Mouse (Mus musculus): ENCODE measurements around the gene Dapl1. TPM values are rescaled to one million over a fixed set of nuclear protein-coding genes. Genes with fewer than 3 reads are reported as not detected.
A peak's percentile ranks its signal among the peaks of the same experiment; 100 is the strongest.

The Dapl1 gene
- polyA plus RNA-seq, 1 experiment from 2014 or later, result not detected

- Histone ChIP-seq H3K36me3 (ENCODE audit: poor library complexity, severe bottlenecking) (no peaks in the 10 kb centered on the region), H3K4me1 (peaks cover 8% of the 10 kb centered on the region; the same call in 1 of the 2 replicates), H3K9me3 (replicated peaks) (no peaks in the 10 kb centered on the region), H3K9ac (no peak overlapping the region), H3K27ac (no peak overlapping the region), H3K4me2 (no peak overlapping the region), H3K4me3 (no peak overlapping the region), H3K27me3 (no peaks in the 10 kb centered on the region)
- 78% methylated on average over 3 of the region's 3 CpGs for WGBS
- ATAC-seq, result no peak
These were observed 39.1 kb downstream of the Dapl1 start for GRCm38 (mm10) chr2:59523526-59523925.

- Histone ChIP-seq H3K27me3 (no peaks in the 10 kb centered on the region; the same call in 1 of the 2 replicates), H3K4me3 (no peak overlapping the region), H3K36me3 (ENCODE audit: poor library complexity, severe bottlenecking) (no peaks in the 10 kb centered on the region), H3K9me3 (replicated peaks) (no peaks in the 10 kb centered on the region), H3K9ac (no peak overlapping the region), H3K4me2 (no peak overlapping the region), H3K27ac (no peak overlapping the region), H3K4me1 (peaks cover 17% of the 10 kb centered on the region)
- 82% methylated on average over 9 of the region's 9 CpGs for WGBS
- no peak for ATAC-seq
These were observed 42.4 kb downstream of the Dapl1 start for GRCm38 (mm10) chr2:59526893-59527292.

DNA sequence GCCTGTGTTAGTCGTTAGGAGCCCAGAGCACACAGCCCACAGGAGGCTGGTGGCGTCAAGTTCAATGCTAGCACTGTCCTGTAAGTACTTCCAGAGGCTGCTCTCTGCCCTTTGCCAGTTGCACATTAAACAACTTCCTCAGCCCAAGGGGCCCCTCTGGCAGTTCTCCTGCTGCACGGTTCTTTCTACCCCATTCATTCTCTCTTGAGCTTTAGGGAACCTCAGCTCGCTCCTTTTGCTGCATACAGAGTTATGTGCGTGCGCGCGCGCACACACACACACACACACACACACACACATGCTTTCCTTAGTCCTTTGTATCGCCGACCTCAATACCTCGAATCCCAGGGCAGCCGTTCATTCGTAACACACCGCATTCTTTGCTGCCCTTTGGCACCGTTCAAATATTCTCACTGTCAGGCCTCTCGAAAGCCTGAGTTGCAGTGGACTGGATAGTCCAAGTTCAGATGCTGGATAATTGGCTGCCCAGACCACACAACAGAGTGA is 45.2 kb downstream of the Dapl1 start:
- ATAC-seq, result peak; percentile 38; the same call in 1 of the 2 replicates
- Histone ChIP-seq H3K27me3 (peaks cover 4% of the 10 kb centered on the region; the same call in 1 of the 2 replicates), H3K4me3 (no peak overlapping the region), H3K27ac (no peak overlapping the region), H3K36me3 (ENCODE audit: poor library complexity, severe bottlenecking) (no peaks in the 10 kb centered on the region), H3K4me1 (peaks cover 9% of the 10 kb centered on the region), H3K9ac (no peak overlapping the region), H3K9me3 (replicated peaks) (no peaks in the 10 kb centered on the region), H3K4me2 (no peak overlapping the region)
- 31% methylated on average over 17 of the region's 17 CpGs for WGBS

- H3K27ac ChIP-seq, result no peak overlapping the region
- 95% methylated on average over 3 of the region's 3 CpGs for WGBS
- H3K4me1 ChIP-seq, result peaks cover 9% of the 10 kb centered on the region
- H3K4me2 ChIP-seq, result no peak overlapping the region
- H3K9me3 ChIP-seq (replicated peaks), result no peaks in the 10 kb centered on the region
- no peak overlapping the region for H3K4me3 ChIP-seq
- H3K27me3 ChIP-seq, result peaks cover 4% of the 10 kb centered on the region; the same call in 1 of the 2 replicates
- ATAC-seq, result no peak
- no peak overlapping the region for H3K9ac ChIP-seq
- H3K36me3 ChIP-seq (ENCODE audit: poor library complexity, severe bottlenecking), result no peaks in the 10 kb centered on the region
These were observed 46.4 kb downstream of the Dapl1 start for GRCm38 (mm10) chr2:59530811-59531210.

- Histone ChIP-seq H3K4me1 (peaks cover 9% of the 10 kb centered on the region), H3K27ac (no peak overlapping the region), H3K27me3 (peaks cover 4% of the 10 kb centered on the region; the same call in 1 of the 2 replicates), H3K9me3 (replicated peaks) (no peaks in the 10 kb centered on the region), H3K9ac (no peak overlapping the region), H3K36me3 (ENCODE audit: poor library complexity, severe bottlenecking) (no peaks in the 10 kb centered on the region), H3K4me3 (no peak overlapping the region), H3K4me2 (no peak overlapping the region)
- no peak for ATAC-seq
- WGBS, result 90% methylated on average over 3 of the region's 3 CpGs
These were observed 48.5 kb downstream of the Dapl1 start for GRCm38 (mm10) chr2:59532999-59533398.

DNA sequence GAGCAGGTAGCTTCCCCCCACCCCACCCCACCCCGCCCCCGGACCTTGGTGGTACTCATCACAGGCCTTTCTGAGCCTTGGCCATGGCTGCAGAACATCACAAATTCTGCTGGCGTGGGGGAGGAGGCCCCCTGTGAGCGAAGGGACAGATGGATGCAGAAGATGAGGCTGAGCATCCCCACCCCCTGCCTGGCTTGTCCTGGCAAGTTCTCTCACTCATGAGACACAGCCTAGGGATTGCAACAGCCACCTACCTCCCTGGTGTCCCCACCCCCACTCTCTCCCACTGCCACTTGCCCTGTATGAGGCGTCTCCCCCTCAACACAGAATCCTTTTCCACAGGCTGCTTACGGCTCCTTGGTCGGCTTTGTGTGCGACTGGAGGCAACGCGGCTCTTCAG is 49.1 kb downstream of the Dapl1 start:
- H3K27ac ChIP-seq, result no peak overlapping the region
- no peak overlapping the region for H3K4me3 ChIP-seq
- peaks cover 4% of the 10 kb centered on the region; the same call in 1 of the 2 replicates for H3K27me3 ChIP-seq
- H3K9me3 ChIP-seq (replicated peaks), result no peaks in the 10 kb centered on the region
- no peak overlapping the region for H3K9ac ChIP-seq
- 86% methylated on average over 10 of the region's 10 CpGs for WGBS
- no peak overlapping the region for H3K4me2 ChIP-seq
- H3K36me3 ChIP-seq (ENCODE audit: poor library complexity, severe bottlenecking), result no peaks in the 10 kb centered on the region
- ATAC-seq, result no peak
- H3K4me1 ChIP-seq, result peaks cover 9% of the 10 kb centered on the region

GRCm38 (mm10) chr2:59533971-59534748 is 49.7 kb downstream of the Dapl1 start:
- no peak overlapping the region for H3K4me3 ChIP-seq
- WGBS, result 84% methylated on average over 15 of the region's 15 CpGs
- H3K4me1 ChIP-seq, result peaks cover 9% of the 10 kb centered on the region
- H3K9me3 ChIP-seq (replicated peaks), result no peaks in the 10 kb centered on the region
- no peak overlapping the region for H3K27ac ChIP-seq
- no peak for ATAC-seq
- no peaks in the 10 kb centered on the region for H3K36me3 ChIP-seq (ENCODE audit: poor library complexity, severe bottlenecking)
- H3K27me3 ChIP-seq, result peaks cover 4% of the 10 kb centered on the region; the same call in 1 of the 2 replicates
- H3K4me2 ChIP-seq, result no peak overlapping the region
- H3K9ac ChIP-seq, result no peak overlapping the region

- H3K27ac ChIP-seq, result no peak overlapping the region
- H3K9me3 ChIP-seq (replicated peaks), result no peaks in the 10 kb centered on the region
- 86% methylated on average over 2 of the region's 2 CpGs for WGBS
- no peak overlapping the region for H3K4me2 ChIP-seq
- 0 out of 2 replicates have a peak, but pooled peaks cover 9% of the 10 kb centered on the region for H3K4me1 ChIP-seq
- H3K36me3 ChIP-seq (ENCODE audit: poor library complexity, severe bottlenecking), result no peaks in the 10 kb centered on the region
- H3K9ac ChIP-seq, result no peak overlapping the region
- 0 out of 2 replicates have a peak, but pooled peaks cover 4% of the 10 kb centered on the region for H3K27me3 ChIP-seq
- ATAC-seq, result no peak
- no peak overlapping the region for H3K4me3 ChIP-seq
These were observed 52.5 kb downstream of the Dapl1 start for GRCm38 (mm10) chr2:59536958-59537357.

GRCm38 (mm10) chr2:59538031-59538430 is 53.6 kb downstream of the Dapl1 start:
- 83% methylated on average over 7 of the region's 7 CpGs for WGBS
- Histone ChIP-seq H3K27ac (no peak overlapping the region), H3K4me1 (peaks cover 11% of the 10 kb centered on the region; the same call in 1 of the 2 replicates), H3K27me3 (0 out of 2 replicates have a peak, but pooled peaks cover 2% of the 10 kb centered on the region), H3K4me3 (no peak overlapping the region), H3K36me3 (ENCODE audit: poor library complexity, severe bottlenecking) (no peaks in the 10 kb centered on the region), H3K9ac (no peak overlapping the region), H3K4me2 (no peak overlapping the region), H3K9me3 (replicated peaks) (no peaks in the 10 kb centered on the region)
- no peak for ATAC-seq

DNA sequence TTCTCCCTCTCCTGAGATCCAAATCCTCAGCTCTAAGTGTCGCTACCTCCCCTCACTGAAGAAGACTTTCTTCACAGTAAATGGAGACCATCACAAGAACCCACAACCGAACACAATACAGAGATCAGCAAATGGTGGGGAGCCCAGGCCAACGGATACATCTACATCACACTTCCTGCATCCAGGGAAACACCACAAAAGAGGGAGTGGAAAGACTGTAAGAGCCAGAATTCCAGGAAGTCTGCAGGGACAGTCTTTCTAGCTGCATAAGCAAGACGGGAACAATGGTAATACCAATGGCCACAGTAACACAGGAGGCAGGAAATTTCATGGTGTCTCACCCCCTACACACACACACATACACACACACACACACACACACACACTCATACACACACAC is 55.3 kb downstream of the Dapl1 start:
- 75% methylated on average over 4 of the region's 4 CpGs for WGBS

DNA sequence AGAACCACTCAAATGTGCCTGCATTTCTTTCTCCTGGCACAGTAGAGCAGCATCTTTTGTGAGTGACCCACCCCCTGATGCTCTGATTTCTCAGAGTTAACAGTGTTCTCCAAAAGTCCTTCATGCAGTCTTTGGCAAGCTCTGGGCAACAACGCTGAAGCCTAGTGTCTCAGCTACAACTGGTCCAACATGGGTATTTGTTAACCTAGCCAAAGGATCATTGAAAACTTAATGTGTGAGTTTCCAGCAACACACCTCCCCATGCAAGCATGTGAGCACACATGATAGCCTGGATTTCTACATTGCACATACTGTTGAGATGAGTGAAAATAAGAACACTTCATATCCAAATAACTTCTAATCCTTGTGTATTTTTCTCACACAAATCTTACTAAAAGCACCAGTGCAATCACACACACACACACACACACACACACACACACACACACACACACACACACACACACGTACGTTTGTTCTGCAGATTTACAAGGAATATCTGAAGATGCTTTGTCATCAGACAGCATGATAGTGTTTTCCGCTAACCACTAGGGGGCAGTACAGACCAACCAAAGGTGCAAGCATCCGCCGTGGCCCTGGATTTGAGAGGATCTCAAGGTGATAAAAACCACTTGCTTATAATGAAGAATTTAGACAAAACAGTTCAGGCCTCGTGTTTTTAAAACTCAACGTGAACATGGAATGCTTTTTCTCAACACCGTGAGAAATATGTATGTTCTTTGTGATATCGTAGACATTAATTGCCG is 56.9 kb downstream of the Dapl1 start:
- no peak overlapping the region for H3K27ac ChIP-seq
- H3K36me3 ChIP-seq (ENCODE audit: poor library complexity, severe bottlenecking), result no peaks in the 10 kb centered on the region
- ATAC-seq, result peak; percentile 76
- H3K4me2 ChIP-seq, result no peak overlapping the region
- peaks cover 27% of the 10 kb centered on the region for H3K4me1 ChIP-seq
- no peaks in the 10 kb centered on the region for H3K27me3 ChIP-seq
- no peak overlapping the region for H3K4me3 ChIP-seq
- 18% methylated on average over 11 of the region's 11 CpGs for WGBS
- 0 out of 2 replicates have a peak overlapping the region, but pooled peaks have one; percentile 12 for H3K9ac ChIP-seq
- no peaks in the 10 kb centered on the region for H3K9me3 ChIP-seq (replicated peaks)

More for the DNA sequence above, 55.3 kb downstream of the Dapl1 start:
- Histone ChIP-seq H3K36me3 (ENCODE audit: poor library complexity, severe bottlenecking) (no peaks in the 10 kb centered on the region), H3K9me3 (replicated peaks) (no peaks in the 10 kb centered on the region), H3K27ac (no peak overlapping the region), H3K27me3 (no peaks in the 10 kb centered on the region), H3K4me1 (peaks cover 27% of the 10 kb centered on the region), H3K4me3 (no peak overlapping the region), H3K4me2 (no peak overlapping the region), H3K9ac (no peak overlapping the region)
- no peak for ATAC-seq

DNA sequence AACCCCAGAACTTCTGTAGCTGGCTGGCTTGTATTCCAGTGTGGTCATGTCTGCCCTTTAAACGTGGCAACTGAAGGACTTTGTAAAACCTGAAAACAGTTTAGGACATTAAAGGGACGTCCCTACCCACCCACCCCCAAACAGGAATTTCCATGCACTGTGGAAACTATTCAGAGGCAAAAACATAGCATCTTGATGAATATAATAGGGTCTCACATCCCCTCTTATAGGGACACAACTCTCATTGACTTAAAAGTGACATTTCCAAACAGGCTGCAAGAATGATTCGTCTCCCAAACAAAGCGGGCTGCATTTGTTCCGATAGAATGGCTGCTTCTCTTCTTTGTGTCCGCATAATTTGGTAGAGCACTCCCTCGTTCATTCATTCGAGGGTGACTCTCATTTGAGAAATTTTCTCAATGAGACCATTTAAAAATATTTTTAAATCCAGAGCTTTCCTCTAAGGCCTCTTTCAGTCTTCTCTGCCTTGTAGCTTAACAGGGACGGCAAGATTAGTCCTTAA is 59.2 kb downstream of the Dapl1 start:
- H3K4me3 ChIP-seq, result no peak overlapping the region
- 7% methylated on average over 9 of the region's 9 CpGs for WGBS
- H3K27ac ChIP-seq, result no peak overlapping the region
- no peak for ATAC-seq
- no peaks in the 10 kb centered on the region for H3K27me3 ChIP-seq
- H3K36me3 ChIP-seq (ENCODE audit: poor library complexity, severe bottlenecking), result no peaks in the 10 kb centered on the region
- no peaks in the 10 kb centered on the region for H3K9me3 ChIP-seq (replicated peaks)
- no peak overlapping the region for H3K4me2 ChIP-seq
- H3K4me1 ChIP-seq, result peaks cover 27% of the 10 kb centered on the region
- H3K9ac ChIP-seq, result no peak overlapping the region
